Mouse (Mus musculus): Measurements from ENCODE around the gene Aqp6.

Aqp6 gene

DNA sequence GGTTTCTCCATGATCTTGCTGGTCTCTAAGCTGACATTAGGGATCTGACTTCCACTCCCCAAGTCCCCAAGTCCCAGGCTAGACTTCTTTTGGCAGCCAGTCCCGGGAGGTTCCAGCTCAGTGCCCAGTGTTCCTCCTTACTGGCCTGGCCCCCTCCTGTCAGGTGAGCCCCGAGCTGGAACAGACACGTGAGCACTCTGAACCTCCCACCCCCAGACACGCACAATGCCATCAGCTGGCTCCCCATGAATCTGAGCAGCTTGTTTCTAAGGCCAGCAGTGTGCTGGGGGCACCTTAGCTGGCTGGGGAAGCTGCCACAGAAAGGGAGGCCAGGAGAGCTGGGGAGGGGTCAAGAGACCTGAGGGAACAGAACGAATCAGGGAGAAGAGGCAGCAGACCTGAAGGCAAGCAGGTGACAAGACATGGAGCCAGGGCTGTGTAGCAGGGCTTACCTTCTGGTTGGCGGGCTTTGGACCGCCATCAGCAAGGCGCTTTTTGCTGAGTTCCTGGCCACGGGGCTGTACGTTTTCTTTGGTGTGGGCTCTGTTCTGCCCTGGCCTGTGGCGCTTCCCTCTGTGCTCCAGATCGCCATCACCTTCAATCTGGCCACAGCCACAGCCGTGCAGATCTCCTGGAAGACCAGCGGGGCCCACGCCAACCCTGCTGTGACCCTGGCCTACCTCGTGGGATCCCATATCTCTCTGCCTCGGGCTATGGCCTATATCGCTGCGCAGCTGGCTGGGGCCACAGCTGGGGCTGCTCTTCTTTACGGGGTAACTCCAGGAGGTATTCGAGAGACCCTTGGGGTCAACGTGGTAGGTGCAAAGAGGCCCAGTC lies at the start of gene Aqp6:
TSS of gene Aqp6 (plus strand) at position 415 of the 837 bp plus-strand sequence.
- CTCF ChIA-PET, result no interaction called here

DNA sequence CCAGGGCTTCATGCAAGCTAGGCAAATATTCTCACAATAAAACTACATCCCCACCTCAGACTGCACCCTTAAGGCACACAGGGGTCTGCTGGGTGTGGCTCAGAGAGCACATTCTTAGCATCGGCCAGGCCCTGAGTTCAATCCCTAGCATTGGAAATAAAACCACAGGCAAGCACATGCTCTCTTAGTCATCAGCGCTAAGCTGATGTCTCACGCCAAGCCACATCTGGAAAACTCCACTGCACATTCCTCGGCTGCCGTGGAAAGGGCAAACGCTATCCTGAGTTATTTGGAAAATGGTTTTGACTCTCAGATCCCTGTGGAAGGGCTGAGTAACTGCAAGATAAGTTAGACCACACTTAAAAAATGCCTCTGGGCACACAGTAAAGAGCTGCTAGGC lies 47.4 kb upstream of the Aqp6 start:
- CTCF ChIA-PET, result no interaction called here

DNA sequence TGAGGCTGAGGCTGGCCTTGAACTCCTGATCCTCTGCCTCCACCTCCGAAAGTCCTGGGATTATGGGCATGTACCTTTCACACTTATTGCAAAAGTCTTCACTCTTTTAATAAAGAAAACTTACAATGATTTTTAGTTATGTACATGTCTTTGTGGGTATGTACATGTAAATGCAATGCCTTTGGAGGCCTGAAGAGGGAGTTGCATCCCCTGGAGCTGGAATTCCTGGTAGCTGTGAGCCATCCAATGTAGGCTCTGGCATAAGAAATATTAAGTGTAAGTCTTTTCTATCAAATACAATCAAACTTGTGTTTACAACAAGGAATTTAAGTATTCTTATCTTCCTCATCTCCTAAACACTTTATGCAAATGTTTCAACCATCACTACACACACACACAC lies 42.3 kb upstream of the Aqp6 start:
- CTCF ChIA-PET, result no interaction called here

DNA sequence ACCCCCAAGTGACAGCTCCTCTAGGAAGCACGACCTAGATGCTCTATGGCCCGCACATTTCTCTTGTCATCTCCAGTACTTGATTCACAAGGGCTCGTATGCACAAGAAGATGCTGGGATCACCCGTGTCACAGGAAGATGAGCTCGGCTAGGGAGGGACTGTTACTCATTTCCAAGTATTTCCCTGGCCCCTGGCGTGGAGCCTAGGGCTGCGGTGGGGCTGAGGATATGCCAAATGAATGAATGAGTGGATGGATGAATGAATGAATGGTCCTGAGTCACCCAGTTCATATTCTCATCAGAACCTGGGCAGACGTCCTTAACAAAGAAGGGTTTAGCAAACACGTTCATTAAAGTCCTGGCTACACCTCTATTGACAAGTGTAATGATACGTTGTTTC lies 41.0 kb upstream of the Aqp6 start:
- CTCF ChIA-PET, result no interaction called here

DNA sequence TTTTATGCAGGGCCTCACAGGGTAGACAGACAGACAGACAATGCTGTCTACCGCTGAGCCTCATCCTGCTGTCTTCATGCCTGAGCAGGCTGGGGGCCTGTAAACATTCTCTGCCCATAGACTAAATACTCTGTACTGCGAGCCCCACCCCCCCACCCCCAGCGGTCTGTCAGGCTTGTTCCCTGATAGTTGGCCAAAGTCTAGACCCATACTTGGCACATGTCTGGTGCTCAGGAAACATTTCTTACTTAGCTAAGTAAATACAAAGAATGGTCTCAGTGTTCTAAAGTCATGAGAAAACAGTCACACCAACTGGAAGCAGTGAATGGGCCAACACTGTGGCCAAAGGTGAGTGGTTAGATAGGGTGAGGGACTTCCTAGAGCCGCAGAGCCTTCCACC lies 33.8 kb upstream of the Aqp6 start:
- CTCF ChIA-PET, result no interaction called here

DNA sequence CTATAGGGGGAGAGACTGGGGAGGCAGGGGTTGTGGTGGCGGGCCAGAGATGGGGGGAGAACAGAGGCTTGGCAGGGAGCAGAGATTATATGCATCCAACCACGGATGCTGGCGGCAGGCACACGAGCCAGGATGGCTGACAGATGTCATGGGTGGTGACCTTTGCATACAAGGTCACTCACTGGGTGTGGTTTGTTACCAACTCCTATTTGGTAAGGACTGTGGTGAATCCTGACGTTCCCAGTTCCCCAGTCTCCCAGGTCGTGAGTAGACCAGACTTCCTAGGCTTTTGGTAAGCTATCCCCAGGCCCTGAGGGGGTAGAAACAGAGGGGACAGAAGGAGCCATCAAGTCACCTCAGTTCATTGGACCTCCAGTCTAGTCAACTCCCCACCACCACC lies 32.5 kb upstream of the Aqp6 start:
- CTCF ChIA-PET, result no interaction called here

DNA sequence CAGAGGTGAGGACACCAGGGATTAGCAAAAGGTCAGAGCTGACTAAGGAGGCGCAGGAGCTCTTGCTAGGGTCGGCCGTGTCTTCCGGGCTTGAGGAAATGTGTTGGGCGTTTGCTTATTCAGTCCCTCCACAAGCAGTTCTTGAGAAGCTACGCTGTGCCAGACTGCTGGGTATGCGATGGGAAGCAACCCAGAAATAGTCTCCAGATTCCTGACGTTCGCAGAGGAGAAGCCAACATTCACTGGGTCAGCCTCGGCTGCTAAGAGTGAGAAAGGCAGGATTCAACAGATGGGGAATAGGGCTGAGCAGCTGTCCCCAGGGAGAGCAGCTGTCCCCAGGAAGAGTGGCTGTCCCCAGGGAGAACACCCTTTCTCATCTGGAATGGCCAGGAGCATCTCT lies 32.1 kb upstream of the Aqp6 start:
- CTCF ChIA-PET, result no interaction called here

DNA sequence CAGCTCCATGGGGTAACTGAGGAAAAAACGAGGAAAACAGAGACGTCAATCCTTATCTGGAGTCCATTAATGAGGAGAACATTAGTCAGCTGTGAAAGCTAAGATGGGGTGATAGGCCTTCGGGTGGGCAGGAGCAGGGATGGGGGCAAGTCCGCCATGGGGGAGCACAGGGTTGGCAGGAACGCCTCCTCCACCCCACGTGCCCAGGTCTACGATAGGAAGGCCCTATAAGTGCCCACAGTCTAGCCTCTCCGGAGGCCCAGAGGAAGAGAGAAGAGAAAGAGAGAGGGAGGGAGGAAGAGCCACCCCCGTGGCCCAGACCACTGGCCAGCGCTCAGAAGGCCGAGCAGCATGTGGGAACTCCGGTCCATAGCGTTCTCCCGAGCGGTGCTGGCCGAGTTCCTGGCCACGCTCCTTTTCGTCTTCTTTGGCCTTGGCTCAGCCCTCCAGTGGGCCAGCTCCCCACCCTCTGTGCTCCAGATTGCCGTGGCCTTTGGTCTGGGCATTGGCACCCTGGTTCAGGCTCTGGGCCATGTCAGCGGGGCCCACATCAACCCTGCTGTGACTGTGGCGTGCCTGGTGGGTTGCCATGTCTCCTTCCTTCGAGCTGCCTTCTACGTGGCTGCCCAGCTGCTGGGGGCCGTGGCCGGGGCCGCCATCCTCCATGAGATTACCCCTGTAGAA lies 22.3 kb upstream of the Aqp6 start, which contains the start of gene Aqp2:
TSS of gene Aqp2 (plus strand) at position 254 of the 684 bp plus-strand sequence.
- CTCF ChIA-PET, result interaction anchor here (0.6 kb wide), 1 partner anchor 196 kb away, joined by 3 read pairs; no protein-coding TSS in a partner anchor

DNA sequence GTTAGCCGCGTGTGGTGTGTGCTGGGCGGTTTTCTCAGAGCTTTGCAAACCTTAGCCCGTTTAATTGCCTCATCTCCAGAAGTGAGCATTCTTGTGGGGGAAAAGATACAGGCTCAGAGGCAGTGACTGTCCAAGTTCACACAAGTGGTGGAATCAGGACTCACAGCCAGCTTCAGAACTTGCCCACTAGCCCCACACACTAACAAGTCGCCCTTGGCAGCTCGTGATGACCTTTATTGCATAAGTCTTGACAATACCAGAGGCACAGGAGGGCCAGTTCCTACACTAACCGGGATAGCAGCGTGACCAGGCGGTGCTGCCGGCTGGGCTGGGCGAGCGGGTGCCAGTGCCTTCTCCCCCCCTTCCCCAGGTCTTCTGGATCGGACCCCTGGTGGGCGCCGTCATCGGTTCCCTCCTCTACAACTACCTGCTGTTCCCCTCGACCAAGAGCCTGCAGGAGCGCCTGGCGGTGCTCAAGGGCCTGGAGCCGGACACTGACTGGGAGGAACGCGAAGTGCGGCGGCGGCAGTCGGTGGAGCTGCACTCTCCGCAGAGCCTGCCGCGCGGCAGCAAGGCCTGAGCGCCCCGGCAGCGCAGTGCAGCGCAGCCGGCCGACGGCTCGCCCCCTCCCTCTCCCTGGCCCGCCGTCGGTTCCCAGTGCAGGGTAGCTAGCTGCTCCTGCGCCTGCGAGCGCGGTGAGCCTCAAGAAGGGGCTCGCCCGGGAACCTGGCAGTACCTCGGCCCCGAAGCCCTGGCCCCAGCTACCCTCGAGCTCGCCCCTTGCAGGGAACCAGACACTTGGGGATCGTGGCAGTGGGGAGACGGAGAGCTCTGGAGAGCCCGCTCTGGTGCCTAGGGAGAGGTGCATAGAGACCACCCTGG lies 17.5 kb upstream of the Aqp6 start:
- CTCF ChIA-PET, result no interaction called here

DNA sequence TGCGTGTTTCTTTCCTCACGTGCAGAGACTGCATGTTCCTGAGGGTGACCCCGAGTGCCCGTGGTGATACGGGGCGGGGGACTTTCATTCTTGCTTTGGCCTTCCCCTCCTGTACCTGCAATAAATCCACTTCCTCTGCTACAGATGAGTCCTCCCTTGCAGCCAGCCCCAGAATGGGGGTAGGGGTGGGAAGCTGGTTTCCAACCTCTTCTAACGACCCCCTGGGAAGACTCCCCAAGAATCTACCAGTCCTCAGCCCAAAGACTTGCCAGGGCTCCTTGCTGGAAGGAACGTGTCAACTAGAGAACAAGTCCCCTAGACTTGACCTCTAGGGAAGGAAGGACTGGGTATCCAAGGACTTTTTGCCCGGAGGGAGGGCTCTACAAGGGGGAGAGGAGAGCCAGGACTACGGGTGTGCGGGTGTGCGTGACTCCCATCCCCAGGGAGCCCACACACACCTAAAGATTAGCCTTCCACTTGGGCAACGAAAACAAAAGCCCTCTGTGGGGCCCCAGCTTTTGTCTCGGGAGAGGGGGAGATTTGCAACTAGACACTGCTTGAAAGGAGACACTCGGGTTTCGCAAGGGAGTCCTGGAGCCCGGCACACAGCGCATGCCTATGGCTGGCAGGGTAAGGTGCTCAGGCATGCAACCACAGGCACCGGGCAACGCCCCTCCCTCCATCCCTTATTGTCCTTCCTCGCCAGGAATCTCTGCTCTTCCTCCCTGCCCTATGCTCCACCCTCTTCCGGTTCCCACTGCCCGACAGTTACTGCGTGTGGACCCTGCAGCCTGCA lies 16.6 kb upstream of the Aqp6 start:
- CTCF ChIA-PET, result no interaction called here

DNA sequence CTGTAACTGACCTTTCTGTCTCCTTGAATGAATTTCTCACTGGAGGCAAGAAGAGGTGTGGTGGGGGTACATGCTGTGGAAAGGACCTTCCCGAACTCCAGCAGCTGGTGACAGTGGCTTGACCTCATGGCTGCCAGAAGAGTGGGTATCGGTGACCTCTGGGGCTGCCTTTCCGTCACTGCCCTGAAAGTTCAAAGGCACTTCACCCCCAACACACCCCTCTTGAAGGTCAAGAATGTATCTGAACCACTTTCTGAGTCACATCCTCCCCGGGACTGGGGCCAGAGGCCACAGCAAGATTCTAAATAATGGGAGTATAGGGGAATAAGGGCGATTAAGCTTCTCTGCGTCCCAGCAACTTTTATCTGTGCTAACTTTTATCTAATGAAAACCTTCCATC lies 15.5 kb upstream of the Aqp6 start:
- CTCF ChIA-PET, result no interaction called here

DNA sequence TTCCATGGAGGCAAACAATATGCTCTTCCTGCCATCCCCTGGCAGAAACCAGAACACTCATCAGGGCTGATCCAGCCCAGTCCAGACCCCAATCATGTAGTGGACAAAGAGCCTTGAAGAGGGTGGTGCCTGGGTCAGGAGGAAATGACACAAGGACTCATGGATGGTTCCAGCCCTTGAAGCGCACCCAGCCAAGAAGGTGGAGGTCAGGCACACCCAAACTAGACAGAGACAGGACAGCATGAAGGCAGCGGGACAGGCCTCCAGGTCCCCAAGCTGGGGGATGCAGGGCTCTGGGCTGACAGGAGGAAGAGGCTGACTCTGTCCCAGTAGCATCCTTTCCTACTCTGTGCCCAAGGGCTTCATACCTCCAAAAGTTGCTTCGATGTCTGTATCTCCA lies 14.7 kb upstream of the Aqp6 start:
- CTCF ChIA-PET, result no interaction called here

DNA sequence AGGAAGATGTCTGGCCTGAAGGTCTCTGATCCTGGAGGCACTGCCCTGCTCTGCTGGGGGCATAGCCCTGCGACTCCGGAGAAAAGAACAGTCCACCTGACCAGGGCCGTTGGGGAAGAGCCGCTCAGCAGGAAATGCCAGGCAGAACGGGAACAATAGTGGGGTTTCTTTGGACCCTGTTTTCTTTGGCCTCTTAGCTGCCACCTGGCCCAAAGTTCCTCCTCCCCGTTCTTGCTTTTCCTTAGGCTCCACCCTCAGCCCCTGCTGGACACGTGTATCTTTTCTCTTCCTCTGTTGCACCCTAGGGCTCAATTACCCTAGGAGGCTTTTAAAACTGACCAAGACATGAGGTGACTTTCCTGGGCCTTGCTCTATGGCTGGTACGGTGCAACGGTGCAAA lies 12.0 kb upstream of the Aqp6 start:
- CTCF ChIA-PET, result no interaction called here

DNA sequence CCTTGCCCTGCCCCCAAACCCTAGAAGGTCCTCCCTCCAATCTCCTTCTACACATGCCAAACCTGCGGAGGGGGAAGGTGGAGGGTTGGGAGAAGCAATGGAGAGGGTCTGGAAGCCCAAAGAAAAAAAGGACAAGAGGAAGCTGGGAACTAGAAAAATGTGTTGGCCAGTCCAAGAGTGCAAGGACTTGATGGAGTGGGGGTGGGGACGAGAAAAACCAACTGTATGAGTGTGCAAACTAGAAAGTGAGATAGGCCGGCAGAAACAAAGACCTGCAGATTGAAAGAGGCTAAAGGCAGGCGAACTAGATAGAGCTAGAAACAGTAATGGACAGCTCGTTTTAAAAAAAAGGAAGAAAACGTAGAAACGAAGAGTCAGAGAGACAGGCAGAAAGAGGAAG lies 11.5 kb upstream of the Aqp6 start:
- CTCF ChIA-PET, result no interaction called here

DNA sequence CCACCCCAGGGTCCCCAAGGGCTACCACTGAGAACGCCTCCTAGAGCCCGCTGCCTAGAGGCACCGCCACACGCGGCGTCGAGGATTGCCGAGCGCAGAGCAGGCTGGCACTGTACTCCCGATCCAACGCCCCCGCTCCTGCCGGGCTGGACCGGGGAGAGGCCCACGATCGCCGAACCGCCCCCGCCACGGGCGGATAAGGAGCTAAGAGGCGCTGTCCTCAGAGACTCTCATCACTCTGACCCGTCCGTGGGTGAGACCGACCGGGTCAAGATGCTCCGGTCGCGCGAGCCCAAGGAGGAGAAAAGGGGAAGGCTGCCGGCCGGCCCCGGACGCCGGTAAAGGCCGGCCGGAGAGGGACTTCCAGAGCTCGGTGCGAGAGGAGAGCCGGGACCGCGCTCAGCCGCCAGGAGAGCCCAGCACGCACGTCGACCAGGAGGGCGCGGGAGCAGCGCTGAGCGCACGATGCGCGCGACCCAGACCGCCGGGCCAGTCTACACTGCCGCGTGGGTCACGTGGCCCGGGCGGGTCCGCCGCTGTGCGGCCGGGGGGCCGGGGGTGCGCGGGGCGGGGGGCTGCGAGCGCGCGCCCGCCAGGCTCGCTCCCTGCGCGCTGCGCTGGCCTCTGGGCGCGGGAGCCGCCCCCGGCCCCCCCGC lies 10.6 kb upstream of the Aqp6 start, which contains the start of gene Aqp5:
TSS of gene Aqp5 (plus strand) at position 354 of the 656 bp plus-strand sequence.
- CTCF ChIA-PET, result no interaction called here

DNA sequence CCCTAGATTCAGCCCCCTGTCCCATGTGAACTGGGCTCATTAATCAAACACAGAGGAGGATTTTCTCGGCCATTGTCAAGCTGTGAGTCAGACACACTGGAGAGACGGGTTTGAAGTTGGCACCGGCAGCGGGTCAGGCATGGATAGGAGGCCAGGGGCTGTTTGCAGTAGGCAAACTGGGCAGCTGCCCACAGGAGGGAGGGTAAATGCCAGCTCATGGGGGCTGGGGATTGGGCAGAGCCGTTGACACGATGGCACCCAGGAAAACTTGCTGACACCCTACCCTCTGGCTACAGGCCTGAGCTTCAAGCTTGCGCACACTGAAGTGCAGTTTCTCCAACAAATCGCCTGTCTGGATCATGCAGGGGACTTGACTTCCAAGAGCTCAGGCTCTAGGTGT lies 9.0 kb upstream of the Aqp6 start:
- CTCF ChIA-PET, result no interaction called here

DNA sequence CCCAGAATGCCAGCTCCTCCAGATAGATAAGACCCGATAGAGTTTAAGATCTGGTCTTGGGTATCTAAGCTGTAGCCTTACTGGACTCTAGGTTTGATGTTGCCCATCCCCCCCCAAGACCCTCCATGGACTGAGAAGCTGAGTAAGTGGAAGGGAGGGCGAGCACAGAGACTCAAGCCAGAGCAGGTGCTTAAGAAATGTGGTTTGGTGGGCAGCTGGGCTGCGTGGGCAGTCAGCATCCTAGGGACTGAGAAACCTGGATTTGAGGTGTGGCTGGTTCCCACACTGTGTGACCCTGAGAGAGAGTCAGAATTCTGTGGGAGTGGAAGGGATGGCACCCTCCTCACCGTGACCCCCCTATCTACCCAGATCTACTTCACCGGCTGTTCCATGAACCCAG lies 8.3 kb upstream of the Aqp6 start:
- CTCF ChIA-PET, result no interaction called here

DNA sequence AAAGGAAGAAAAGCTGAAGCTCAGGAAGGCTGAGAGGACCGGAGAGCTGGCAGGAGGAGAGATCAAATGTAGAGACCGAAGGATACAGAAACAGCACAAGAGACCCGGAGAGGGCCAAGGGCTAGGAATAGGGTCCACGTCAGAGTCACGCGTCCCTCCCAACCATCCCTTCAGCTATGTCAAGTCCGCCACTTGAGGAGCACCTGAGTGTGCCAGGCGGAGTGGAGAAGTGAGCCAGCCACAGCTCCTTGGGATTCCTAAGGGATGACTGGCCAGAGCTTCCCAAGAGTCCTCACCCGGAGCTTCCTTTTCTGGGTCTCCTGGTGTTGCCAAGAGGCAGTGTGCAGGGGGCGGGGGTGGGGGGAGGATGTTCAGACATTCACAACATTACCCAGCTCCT lies 6.2 kb upstream of the Aqp6 start:
- CTCF ChIA-PET, result interaction anchor here (0.6 kb wide), 1 partner anchor 94 kb away, joined by 3 read pairs; no protein-coding TSS in a partner anchor

DNA sequence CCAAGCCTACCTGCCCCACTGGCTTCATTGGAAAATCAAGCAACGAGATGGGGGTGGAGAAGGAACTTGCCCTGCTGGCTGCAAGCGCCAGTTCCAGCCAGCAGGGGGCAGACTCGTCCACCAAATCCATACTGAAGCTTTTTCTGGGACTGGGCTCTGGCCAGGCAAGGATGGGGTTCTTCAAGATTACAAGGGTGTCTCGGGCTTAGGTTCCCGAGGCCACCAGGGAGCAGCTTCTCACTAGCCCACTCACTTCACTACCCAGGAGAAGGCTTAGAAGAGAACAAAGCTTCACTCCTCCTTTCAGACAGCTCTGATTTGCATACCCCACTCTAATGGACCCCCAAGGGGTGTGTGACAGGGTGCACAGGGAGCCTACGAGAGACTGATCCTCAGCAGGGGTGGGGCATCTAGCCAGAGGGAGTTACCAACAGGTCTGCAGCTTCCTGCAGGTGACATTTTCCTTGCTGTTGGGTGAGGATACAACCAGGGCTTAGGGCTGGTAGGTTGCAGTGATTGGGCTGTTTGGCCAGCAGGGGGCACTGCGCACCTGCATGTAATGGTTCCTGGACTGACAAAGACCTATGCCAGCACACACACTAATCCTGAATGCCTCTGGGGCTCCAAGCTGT lies 5.0 kb upstream of the Aqp6 start:
- CTCF ChIA-PET, result interaction anchor here (1.0 to 1.1 kb wide), 2 partner anchors 72 to 75 kb away, joined by 3 to 6 read pairs; no protein-coding TSS in a partner anchor

DNA sequence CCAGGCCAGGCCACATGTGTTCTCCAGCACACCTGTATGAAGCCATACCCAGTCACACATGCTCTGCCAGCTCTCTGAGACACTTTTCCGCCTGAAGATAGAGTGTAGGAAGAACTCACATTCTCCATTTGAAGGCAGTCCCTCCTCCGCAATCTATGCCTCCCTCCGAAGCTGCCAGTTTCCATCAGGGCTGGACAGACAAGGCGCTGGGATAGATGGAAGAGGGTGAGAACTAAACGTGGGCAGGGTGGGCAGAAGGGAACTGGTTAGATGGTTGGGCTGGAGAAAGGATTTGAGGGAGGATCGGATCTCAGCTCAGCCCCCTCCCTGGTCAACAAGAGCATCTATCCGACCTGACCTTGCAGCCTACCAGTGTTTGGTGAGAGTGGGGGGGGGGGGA lies 4.4 kb upstream of the Aqp6 start:
- CTCF ChIA-PET, result interaction anchor here (0.7 kb wide), 1 partner anchor 75 kb away, joined by 4 read pairs; no protein-coding TSS in a partner anchor

All from spleen, embryonic (tissue).